Mouse (Mus musculus) spleen, adult 10 weeks (tissue): ENCODE measurements around the gene Mettl21c. TPM values are rescaled to one million over a fixed set of nuclear protein-coding genes. Genes with fewer than 3 reads are reported as not detected.

Source experiments
- polyA plus RNA-seq: library from polyadenylated mRNA; stranded (reverse); fragments of 350-450 nt; fragmentation: Illumina TruSeq; extraction: RNeasy Lipid Tissue Mini Kit (QIAGEN cat#74804); gene quantifications from one replicate; pipeline ENCODE4 v1.2.3, GENCODE M21; 2015; ENCODE audit warnings: low replicate concordance; ENCODE audit not compliant: insufficient read depth

Gene Mettl21c
- not detected for polyA plus RNA-seq

DNA sequence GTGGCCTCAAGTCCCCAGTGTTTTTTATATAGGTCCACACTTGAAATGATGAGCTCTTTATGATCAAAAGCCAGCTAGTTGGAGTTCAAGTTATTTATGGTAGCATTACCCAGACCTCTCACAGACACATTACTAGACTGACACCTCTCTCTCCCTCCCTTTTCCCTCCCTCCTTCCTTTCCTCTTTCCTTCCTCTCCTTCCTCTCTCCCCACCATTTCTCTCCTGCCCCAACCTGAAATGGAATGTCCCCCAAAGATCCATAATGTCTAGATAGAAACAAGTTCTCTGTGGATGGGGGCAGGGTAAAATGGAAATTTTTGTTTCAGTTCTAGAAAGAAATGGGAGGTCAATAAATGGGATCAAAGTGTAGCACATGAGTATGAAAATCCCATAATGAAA is at the start of gene Mettl21c:
Gene Mettl21c, minus strand, starts transcription at position 101 of the 400 bp plus-strand sequence.

DNA sequence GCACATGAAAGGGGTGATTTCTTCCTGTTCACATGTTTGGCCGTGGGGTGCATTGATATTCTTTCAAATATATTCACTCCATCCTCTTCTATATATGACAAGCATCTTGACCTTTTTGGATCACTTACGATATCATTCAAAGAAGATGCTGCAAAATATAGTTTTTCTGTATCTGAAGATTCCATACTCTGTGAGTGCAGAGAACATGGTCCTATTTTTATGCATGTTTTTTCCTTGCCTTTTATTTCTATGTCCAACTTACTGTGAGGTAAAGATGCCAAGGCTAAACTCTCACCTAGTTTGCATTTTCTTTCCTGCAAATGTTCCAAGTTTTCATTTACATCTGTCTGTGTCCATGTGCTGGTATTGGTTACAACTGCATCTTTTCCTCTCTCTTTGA is 42.0 kb upstream of the Mettl21c start, which contains the start of gene Gm8251:
Gene Gm8251, minus strand, starts transcription at position 101 of the 400 bp plus-strand sequence.

Other genes with a start within 250 kb of the Mettl21c start
- 21.3 TPM for gene Uxs1, start 192.2 kb downstream of the Mettl21c start, polyA plus RNA-seq
- gene Tpp2, start 86.4 kb downstream of the Mettl21c start, polyA plus RNA-seq, result 63.5 TPM
- gene Gm8251, start 41.9 kb upstream of the Mettl21c start, polyA plus RNA-seq, result 1.1 TPM
- 40.6 TPM for gene Tex30, start 82.4 kb upstream of the Mettl21c start, polyA plus RNA-seq
- gene Kdelc1, start 98.8 kb upstream of the Mettl21c start, polyA plus RNA-seq, result 14.3 TPM
- 9.3 TPM for gene Bivm, start 98.9 kb upstream of the Mettl21c start, polyA plus RNA-seq
- gene Ercc5, start 127.7 kb upstream of the Mettl21c start, polyA plus RNA-seq, result 31.4 TPM
- gene Mettl21e, start 198.9 kb upstream of the Mettl21c start, polyA plus RNA-seq, result not detected